Mouse (Mus musculus): ENCODE data around the gene Ank3. TPM values are rescaled to one million over a fixed set of nuclear protein-coding genes. Genes with fewer than 3 reads are reported as not detected.

The Ank3 gene
- polyA plus RNA-seq, 1 experiment from 2014 or later = 19.0 TPM

GRCm38 (mm10) chr10:69945870-69946269, 547.3 kb downstream of the Ank3 start:
- H3K36me3 ChIP-seq (ENCODE audit: control insufficient read depth, insufficient read depth, low read length) = no peaks in the 10 kb centered on the region
- H3K9ac ChIP-seq (ENCODE audit: low read length) = no peak overlapping the region
- no peak overlapping the region for H3K27ac ChIP-seq (ENCODE audit: low read length)
- no peak for ATAC-seq (ENCODE audit: low read depth)
- no peak overlapping the region for H3K4me3 ChIP-seq (ENCODE audit: low read length)
- no peaks in the 10 kb centered on the region for H3K27me3 ChIP-seq (ENCODE audit: control insufficient read depth, insufficient read depth, low read depth, low read length)
- WGBS = 70% methylated on average over 8 of the region's 8 CpGs
- no peaks in the 10 kb centered on the region for H3K4me1 ChIP-seq (replicated peaks; ENCODE audit: control insufficient read depth, insufficient read depth, low read length)
- no peaks in the 10 kb centered on the region for H3K9me3 ChIP-seq (ENCODE audit: control insufficient read depth, low read length)
- H3K4me2 ChIP-seq (ENCODE audit: low read depth, low read length) = no peak overlapping the region

GRCm38 (mm10) chr10:69946271-69946670, 547.7 kb downstream of the Ank3 start:
- WGBS = 79% methylated on average over 8 of the region's 8 CpGs
- no peak for ATAC-seq (ENCODE audit: low read depth)
- no peaks in the 10 kb centered on the region for H3K36me3 ChIP-seq (ENCODE audit: control insufficient read depth, insufficient read depth, low read length)

GRCm38 (mm10) chr10:69947093-69947492, 548.5 kb downstream of the Ank3 start:
- H3K27me3 ChIP-seq (ENCODE audit: control insufficient read depth, insufficient read depth, low read depth, low read length) = no peaks in the 10 kb centered on the region
- H3K27ac ChIP-seq (ENCODE audit: low read length) = no peak overlapping the region
- 82% methylated on average over 6 of the region's 6 CpGs for WGBS
- no peak overlapping the region for H3K9ac ChIP-seq (ENCODE audit: low read length)
- no peaks in the 10 kb centered on the region for H3K9me3 ChIP-seq (ENCODE audit: control insufficient read depth, low read length)
- no peak overlapping the region for H3K4me3 ChIP-seq (ENCODE audit: low read length)
- H3K4me2 ChIP-seq (ENCODE audit: low read depth, low read length) = no peak overlapping the region
- H3K4me1 ChIP-seq (replicated peaks; ENCODE audit: control insufficient read depth, insufficient read depth, low read length) = no peaks in the 10 kb centered on the region
- no peak for ATAC-seq (ENCODE audit: low read depth)
- H3K36me3 ChIP-seq (ENCODE audit: control insufficient read depth, insufficient read depth, low read length) = no peaks in the 10 kb centered on the region

More at GRCm38 (mm10) chr10:69946271-69946670, 547.7 kb downstream of the Ank3 start:
- H3K9ac ChIP-seq (ENCODE audit: low read length) = no peak overlapping the region
- no peaks in the 10 kb centered on the region for H3K9me3 ChIP-seq (ENCODE audit: control insufficient read depth, low read length)
- no peaks in the 10 kb centered on the region for H3K4me1 ChIP-seq (replicated peaks; ENCODE audit: control insufficient read depth, insufficient read depth, low read length)
- no peak overlapping the region for H3K27ac ChIP-seq (ENCODE audit: low read length)
- no peak overlapping the region for H3K4me2 ChIP-seq (ENCODE audit: low read depth, low read length)
- H3K27me3 ChIP-seq (ENCODE audit: control insufficient read depth, insufficient read depth, low read depth, low read length) = no peaks in the 10 kb centered on the region
- no peak overlapping the region for H3K4me3 ChIP-seq (ENCODE audit: low read length)

- Histone ChIP-seq H3K4me3 (ENCODE audit: low read length) (no peak overlapping the region), H3K27me3 (ENCODE audit: control insufficient read depth, insufficient read depth, low read depth, low read length) (no peaks in the 10 kb centered on the region), H3K27ac (ENCODE audit: low read length) (no peak overlapping the region), H3K4me2 (ENCODE audit: low read depth, low read length) (no peak overlapping the region), H3K4me1 (replicated peaks; ENCODE audit: control insufficient read depth, insufficient read depth, low read length) (no peaks in the 10 kb centered on the region), H3K9ac (ENCODE audit: low read length) (no peak overlapping the region), H3K9me3 (ENCODE audit: control insufficient read depth, low read length) (no peaks in the 10 kb centered on the region), H3K36me3 (ENCODE audit: control insufficient read depth, insufficient read depth, low read length) (no peaks in the 10 kb centered on the region)
- no peak for ATAC-seq (ENCODE audit: low read depth)
- 85% methylated on average over 11 of the region's 11 CpGs for WGBS
Measured at GRCm38 (mm10) chr10:69950236-69950918, 551.8 kb downstream of the Ank3 start.

- H3K27ac ChIP-seq (ENCODE audit: low read length) = no peak overlapping the region
- H3K4me3 ChIP-seq (ENCODE audit: low read length) = no peak overlapping the region
- WGBS = 86% methylated on average over 9 of the region's 9 CpGs
- no peak overlapping the region for H3K9ac ChIP-seq (ENCODE audit: low read length)
- H3K4me1 ChIP-seq (replicated peaks; ENCODE audit: control insufficient read depth, insufficient read depth, low read length) = no peaks in the 10 kb centered on the region
- no peaks in the 10 kb centered on the region for H3K9me3 ChIP-seq (ENCODE audit: control insufficient read depth, low read length)
- no peak for ATAC-seq (ENCODE audit: low read depth)
- H3K4me2 ChIP-seq (ENCODE audit: low read depth, low read length) = no peak overlapping the region
- no peaks in the 10 kb centered on the region for H3K27me3 ChIP-seq (ENCODE audit: control insufficient read depth, insufficient read depth, low read depth, low read length)
- H3K36me3 ChIP-seq (ENCODE audit: control insufficient read depth, insufficient read depth, low read length) = no peaks in the 10 kb centered on the region
Measured at GRCm38 (mm10) chr10:69950919-69951236, 552.3 kb downstream of the Ank3 start.

GRCm38 (mm10) chr10:69951426-69951825, 552.9 kb downstream of the Ank3 start:
- H3K4me3 ChIP-seq (ENCODE audit: low read length) = no peak overlapping the region
- H3K9ac ChIP-seq (ENCODE audit: low read length) = no peak overlapping the region
- no peaks in the 10 kb centered on the region for H3K9me3 ChIP-seq (ENCODE audit: control insufficient read depth, low read length)
- no peaks in the 10 kb centered on the region for H3K27me3 ChIP-seq (ENCODE audit: control insufficient read depth, insufficient read depth, low read depth, low read length)
- no peak overlapping the region for H3K27ac ChIP-seq (ENCODE audit: low read length)
- no peaks in the 10 kb centered on the region for H3K36me3 ChIP-seq (ENCODE audit: control insufficient read depth, insufficient read depth, low read length)
- WGBS = 74% methylated on average over 4 of the region's 4 CpGs
- no peak for ATAC-seq (ENCODE audit: low read depth)
- no peaks in the 10 kb centered on the region for H3K4me1 ChIP-seq (replicated peaks; ENCODE audit: control insufficient read depth, insufficient read depth, low read length)
- no peak overlapping the region for H3K4me2 ChIP-seq (ENCODE audit: low read depth, low read length)

- H3K36me3 ChIP-seq (ENCODE audit: control insufficient read depth, insufficient read depth, low read length) = no peaks in the 10 kb centered on the region
- H3K27ac ChIP-seq (ENCODE audit: low read length) = no peak overlapping the region
- H3K4me1 ChIP-seq (replicated peaks; ENCODE audit: control insufficient read depth, insufficient read depth, low read length) = no peaks in the 10 kb centered on the region
- H3K9ac ChIP-seq (ENCODE audit: low read length) = no peak overlapping the region
- no peak for ATAC-seq (ENCODE audit: low read depth)
- no peak overlapping the region for H3K4me3 ChIP-seq (ENCODE audit: low read length)
- no peaks in the 10 kb centered on the region for H3K9me3 ChIP-seq (ENCODE audit: control insufficient read depth, low read length)
- WGBS = 67% methylated on average over 1 of the region's 1 CpGs
- H3K27me3 ChIP-seq (ENCODE audit: control insufficient read depth, insufficient read depth, low read depth, low read length) = no peaks in the 10 kb centered on the region
- no peak overlapping the region for H3K4me2 ChIP-seq (ENCODE audit: low read depth, low read length)
Measured at GRCm38 (mm10) chr10:69952316-69952715, 553.7 kb downstream of the Ank3 start.

- no peak overlapping the region for H3K4me2 ChIP-seq (ENCODE audit: low read depth, low read length)
- H3K4me1 ChIP-seq (replicated peaks; ENCODE audit: control insufficient read depth, insufficient read depth, low read length) = no peaks in the 10 kb centered on the region
- no peaks in the 10 kb centered on the region for H3K27me3 ChIP-seq (ENCODE audit: control insufficient read depth, insufficient read depth, low read depth, low read length)
- no peaks in the 10 kb centered on the region for H3K36me3 ChIP-seq (ENCODE audit: control insufficient read depth, insufficient read depth, low read length)
- no peak for ATAC-seq (ENCODE audit: low read depth)
- WGBS = 76% methylated on average over 9 of the region's 9 CpGs
- H3K9me3 ChIP-seq (ENCODE audit: control insufficient read depth, low read length) = no peaks in the 10 kb centered on the region
- H3K27ac ChIP-seq (ENCODE audit: low read length) = no peak overlapping the region
- no peak overlapping the region for H3K4me3 ChIP-seq (ENCODE audit: low read length)
- no peak overlapping the region for H3K9ac ChIP-seq (ENCODE audit: low read length)
Measured at GRCm38 (mm10) chr10:69954657-69955267, 556.2 kb downstream of the Ank3 start.

- H3K36me3 ChIP-seq (ENCODE audit: control insufficient read depth, insufficient read depth, low read length) = no peaks in the 10 kb centered on the region
- ATAC-seq (ENCODE audit: low read depth) = no peak
- no peaks in the 10 kb centered on the region for H3K27me3 ChIP-seq (ENCODE audit: control insufficient read depth, insufficient read depth, low read depth, low read length)
- H3K27ac ChIP-seq (ENCODE audit: low read length) = no peak overlapping the region
- H3K9me3 ChIP-seq (ENCODE audit: control insufficient read depth, low read length) = no peaks in the 10 kb centered on the region
- no peak overlapping the region for H3K4me2 ChIP-seq (ENCODE audit: low read depth, low read length)
- WGBS = 79% methylated on average over 7 of the region's 7 CpGs
- H3K4me1 ChIP-seq (replicated peaks; ENCODE audit: control insufficient read depth, insufficient read depth, low read length) = no peaks in the 10 kb centered on the region
- H3K9ac ChIP-seq (ENCODE audit: low read length) = no peak overlapping the region
- H3K4me3 ChIP-seq (ENCODE audit: low read length) = no peak overlapping the region
Measured at GRCm38 (mm10) chr10:69962226-69962625, 563.7 kb downstream of the Ank3 start.
